Mouse (Mus musculus) hindbrain, embryonic 14.5 days (tissue): ENCODE results near the gene Epb41l3. TPM values are rescaled to one million over a fixed set of nuclear protein-coding genes. Genes with fewer than 3 reads are reported as not detected.
A peak's percentile ranks its signal among the peaks of the same experiment; 100 is the strongest.

Source experiments
- ATAC-seq: fragments of 200-750 bp; cut with Nextera tagmentation; 2 replicates; pipeline ENCODE4 v1.8.0; 2017; ENCODE audit warnings: moderate number of reproducible peaks, mild to moderate bottlenecking, moderate TSS enrichment, moderate library complexity; ENCODE audit not compliant: low FRiP score
- DNase-seq: peaks from one replicate; pipeline ENCODE4 v3.0.0-alpha.2; 2015; ENCODE audit warnings: low spot score
- H3K27ac ChIP-seq: fragments of 300-500 bp; sonication (generic); 2 replicates; pipeline ENCODE4 v1.5.1; 2014; ENCODE audit warnings: mild to moderate bottlenecking, moderate library complexity
- H3K27me3 ChIP-seq: fragments of 300-500 bp; sonication (generic); 2 replicates; pipeline ENCODE4 v1.6.1; 2014; ENCODE audit warnings: mild to moderate bottlenecking, low read length, mixed read lengths; ENCODE audit not compliant: control insufficient read depth, insufficient read depth
- H3K36me3 ChIP-seq: fragments of 300-500 bp; sonication (generic); replicated peaks from 2 replicates; pipeline ENCODE4 v1.6.1; 2014; ENCODE audit not compliant: control insufficient read depth, insufficient read depth
- H3K4me1 ChIP-seq: fragments of 300-500 bp; sonication (generic); replicated peaks from 2 replicates; pipeline ENCODE4 v1.6.1; 2014; ENCODE audit warnings: antibody characterized with exemption, low read length, mixed read lengths; ENCODE audit not compliant: control insufficient read depth, insufficient read depth
- H3K4me2 ChIP-seq: fragments of 300-500 bp; sonication (generic); replicated peaks from 2 replicates; pipeline ENCODE4 v1.6.1; 2014; ENCODE audit warnings: mild to moderate bottlenecking, moderate library complexity
- H3K4me3 ChIP-seq: fragments of 300-500 bp; sonication (generic); replicated peaks from 2 replicates; pipeline ENCODE4 v1.5.1; 2014; ENCODE audit warnings: mild to moderate bottlenecking, low read length
- H3K9ac ChIP-seq: fragments of 300-500 bp; sonication (generic); 2 replicates; pipeline ENCODE4 v1.6.1; 2014
- H3K9me3 ChIP-seq: fragments of 300-500 bp; sonication (generic); 2 replicates; pipeline ENCODE4 v1.6.1; 2016; ENCODE audit warnings: low read length; ENCODE audit not compliant: control insufficient read depth
- WGBS: fragments of 180-500 bp; shearing (Covaris S2); extraction: QIAGEN DNeasy Blood & Tissue Kit; methylation state at CpG from one replicate; pipeline ENCODE4 v1.1.7; 2014; 5-methylcytosine and 5-hydroxymethylcytosine counted together
- polyA plus RNA-seq: library from polyadenylated mRNA; unstranded; fragments of >200 nt; fragmentation: Nextera tagmentation; extraction: Ambion mirVana; gene quantifications from 2 replicates; pipeline ENCODE4 v1.2.1, GENCODE M21; 2014

The Epb41l3 gene
- polyA plus RNA-seq, 1 experiment from 2014 or later: 108 TPM

DNA sequence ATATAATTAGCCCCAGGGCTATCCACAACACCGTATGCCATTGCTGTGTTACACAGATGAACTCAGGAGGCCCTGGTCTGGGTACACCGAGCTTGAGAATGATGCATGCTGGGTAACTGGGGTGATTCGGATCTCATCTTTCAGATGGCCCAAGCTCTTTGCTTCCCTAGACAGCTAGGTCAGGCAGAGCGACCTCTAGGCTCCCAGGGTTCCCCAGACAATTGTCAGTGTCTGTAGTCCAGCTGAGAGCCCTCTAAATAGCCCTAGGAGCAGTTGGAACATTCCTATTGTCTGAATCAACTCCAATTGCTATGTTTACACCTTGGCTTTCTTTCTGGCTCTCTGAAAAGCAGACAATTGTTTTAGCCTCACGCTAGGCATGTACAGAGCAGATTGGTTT, 201.9 kb downstream of the Epb41l3 start:
- H3K9me3 ChIP-seq: no peaks in the 10 kb centered on the region
- ATAC-seq: no peak
- DNase-seq: no peak
- H3K27me3 ChIP-seq: no peaks in the 10 kb centered on the region
- H3K4me3 ChIP-seq: no peak overlapping the region
- 7% methylated on average over 5 of the region's 5 CpGs for WGBS
- no peak overlapping the region for H3K9ac ChIP-seq
- H3K36me3 ChIP-seq: peaks cover 4% of the 10 kb centered on the region; the same call in 1 of the 2 replicates
- no peak overlapping the region for H3K27ac ChIP-seq
- no peak overlapping the region for H3K4me2 ChIP-seq
- H3K4me1 ChIP-seq: no peaks in the 10 kb centered on the region

GRCm38 (mm10) chr17:69284511-69284910, 209.0 kb downstream of the Epb41l3 start:
- Histone ChIP-seq H3K4me3 (no peak overlapping the region), H3K9ac (no peak overlapping the region), H3K4me1 (no peaks in the 10 kb centered on the region), H3K27me3 (no peaks in the 10 kb centered on the region), H3K27ac (no peak overlapping the region), H3K36me3 (peaks cover 63% of the 10 kb centered on the region), H3K4me2 (no peak overlapping the region), H3K9me3 (peaks cover 15% of the 10 kb centered on the region; the same call in 1 of the 2 replicates)
- 96% methylated on average over 13 of the region's 13 CpGs for WGBS
- ATAC-seq (no peak), DNase-seq (no peak)

DNA sequence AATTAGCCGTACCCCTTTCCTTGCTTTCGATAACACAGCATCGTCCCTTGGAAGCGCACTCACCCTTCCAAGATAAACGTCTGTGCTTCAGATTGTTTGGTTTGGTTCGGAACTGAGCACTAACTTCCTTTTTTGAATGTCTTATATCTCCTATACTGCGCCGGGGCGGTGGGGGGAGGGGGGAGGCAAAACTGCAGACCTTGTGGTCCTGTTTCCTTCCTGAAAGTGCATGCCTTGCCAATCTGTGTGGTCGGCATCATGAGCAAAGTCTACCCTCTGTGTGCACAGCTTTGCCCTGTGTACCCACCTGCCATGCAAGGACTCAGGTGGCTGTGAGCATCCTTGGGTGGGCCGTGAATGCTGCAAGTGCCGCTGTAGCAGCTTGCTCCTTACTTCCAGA, 212.6 kb downstream of the Epb41l3 start:
- H3K9ac ChIP-seq: no peak overlapping the region
- no peak for ATAC-seq
- H3K27ac ChIP-seq: no peak overlapping the region
- H3K9me3 ChIP-seq: peaks cover 9% of the 10 kb centered on the region; the same call in 1 of the 2 replicates
- peaks cover 63% of the 10 kb centered on the region for H3K36me3 ChIP-seq
- no peak for DNase-seq
- H3K4me3 ChIP-seq: no peak overlapping the region
- no peaks in the 10 kb centered on the region for H3K27me3 ChIP-seq
- 97% methylated on average over 12 of the region's 12 CpGs for WGBS
- no peak overlapping the region for H3K4me2 ChIP-seq
- no peaks in the 10 kb centered on the region for H3K4me1 ChIP-seq

DNA sequence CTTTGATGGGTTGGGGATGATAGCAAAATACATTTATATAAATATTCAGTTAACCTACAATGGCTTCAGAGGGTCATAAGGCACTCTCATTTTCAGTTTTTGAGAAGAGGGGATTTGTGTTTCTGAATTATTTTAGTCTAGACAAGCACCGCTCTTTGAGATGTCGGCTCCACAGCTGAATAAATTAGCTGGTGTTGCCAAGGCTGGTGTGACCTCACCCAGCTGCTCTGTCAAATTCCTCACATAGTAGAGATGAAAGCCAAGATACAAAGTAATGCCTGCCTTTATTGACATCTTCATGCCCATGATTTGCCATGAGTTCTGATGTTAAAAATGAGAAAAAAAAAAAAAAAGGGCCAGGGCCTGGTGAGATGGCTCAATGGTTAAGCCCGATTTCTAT, 214.8 kb downstream of the Epb41l3 start:
- H3K36me3 ChIP-seq: peaks cover 47% of the 10 kb centered on the region
- H3K9me3 ChIP-seq: peaks cover 9% of the 10 kb centered on the region; the same call in 1 of the 2 replicates
- H3K4me3 ChIP-seq: no peak overlapping the region
- no peak overlapping the region for H3K4me2 ChIP-seq
- ATAC-seq (no peak), DNase-seq (no peak)
- WGBS: 82% methylated on average over 3 of the region's 3 CpGs
- no peak overlapping the region for H3K9ac ChIP-seq
- no peaks in the 10 kb centered on the region for H3K27me3 ChIP-seq
- H3K27ac ChIP-seq: no peak overlapping the region
- H3K4me1 ChIP-seq: no peaks in the 10 kb centered on the region

DNA sequence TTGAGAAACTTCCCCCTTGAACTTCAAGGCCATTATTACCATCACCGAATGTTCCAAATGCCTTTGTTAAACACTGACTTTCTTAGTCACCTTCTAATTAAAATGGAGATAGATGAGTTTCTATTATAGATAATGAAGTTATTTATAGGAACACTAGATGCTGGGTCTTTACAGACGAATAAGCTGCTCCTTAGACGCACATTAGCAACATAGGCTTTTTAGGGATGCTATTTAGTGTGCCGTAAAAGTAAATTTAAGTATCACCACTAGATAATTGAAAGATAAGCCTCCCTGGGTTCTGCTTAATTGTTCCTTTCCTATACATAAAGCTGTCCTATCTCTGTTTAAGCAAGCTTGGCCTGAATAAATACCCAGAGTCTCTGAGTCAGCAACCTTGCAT, 226.1 kb downstream of the Epb41l3 start:
- Histone ChIP-seq H3K4me3 (no peak overlapping the region), H3K9me3 (no peaks in the 10 kb centered on the region), H3K36me3 (no peaks in the 10 kb centered on the region), H3K4me1 (no peaks in the 10 kb centered on the region), H3K4me2 (no peak overlapping the region), H3K9ac (no peak overlapping the region), H3K27me3 (no peaks in the 10 kb centered on the region), H3K27ac (no peak overlapping the region)
- no peak for ATAC-seq
- DNase-seq: no peak
- 84% methylated on average over 4 of the region's 4 CpGs for WGBS

DNA sequence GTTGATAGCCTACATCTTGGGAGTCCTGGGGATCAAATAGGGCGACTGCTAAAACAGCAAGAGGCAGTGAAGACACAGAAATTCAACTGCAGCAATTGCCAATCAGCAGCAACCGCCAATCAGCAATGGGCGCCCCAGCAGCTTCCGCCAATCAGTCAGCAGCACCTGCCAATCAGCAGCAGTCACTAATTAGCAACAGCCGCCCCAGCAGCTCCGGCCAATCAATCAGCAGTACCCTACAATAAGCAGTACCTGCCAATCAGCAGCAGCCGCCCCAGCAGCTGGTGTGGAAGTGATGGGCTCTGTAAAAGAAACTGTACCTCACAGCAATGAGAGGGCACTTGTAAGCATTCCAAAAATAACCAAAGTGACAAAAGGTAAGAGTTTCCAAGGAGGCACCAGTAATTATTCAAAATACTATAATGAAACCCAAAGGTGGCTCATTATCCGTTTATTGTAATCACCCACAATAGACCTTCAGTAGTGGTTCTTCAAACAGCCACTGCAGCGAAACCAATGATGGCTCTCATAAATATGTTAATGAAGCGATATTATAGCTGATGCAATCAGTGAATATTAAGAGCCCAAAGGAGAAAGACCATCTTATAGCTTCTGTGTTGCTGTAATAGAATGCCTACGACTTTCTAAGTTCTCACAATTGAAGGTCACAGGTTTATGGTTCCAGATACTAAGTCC, 228.2 kb downstream of the Epb41l3 start:
- peak; percentile 64; the same call in 1 of the 2 replicates for ATAC-seq
- H3K27me3 ChIP-seq: no peaks in the 10 kb centered on the region
- 61% methylated on average over 11 of the region's 11 CpGs for WGBS
- no peaks in the 10 kb centered on the region for H3K9me3 ChIP-seq
- no peaks in the 10 kb centered on the region for H3K36me3 ChIP-seq
- H3K9ac ChIP-seq: no peak overlapping the region
- H3K4me3 ChIP-seq: no peak overlapping the region
- H3K27ac ChIP-seq: no peak overlapping the region
- no peak for DNase-seq
- H3K4me2 ChIP-seq: 0 out of 2 replicates have a peak overlapping the region, but pooled peaks have one; percentile 6
- H3K4me1 ChIP-seq: 0 out of 2 replicates have a peak, but pooled peaks cover 6% of the 10 kb centered on the region

DNA sequence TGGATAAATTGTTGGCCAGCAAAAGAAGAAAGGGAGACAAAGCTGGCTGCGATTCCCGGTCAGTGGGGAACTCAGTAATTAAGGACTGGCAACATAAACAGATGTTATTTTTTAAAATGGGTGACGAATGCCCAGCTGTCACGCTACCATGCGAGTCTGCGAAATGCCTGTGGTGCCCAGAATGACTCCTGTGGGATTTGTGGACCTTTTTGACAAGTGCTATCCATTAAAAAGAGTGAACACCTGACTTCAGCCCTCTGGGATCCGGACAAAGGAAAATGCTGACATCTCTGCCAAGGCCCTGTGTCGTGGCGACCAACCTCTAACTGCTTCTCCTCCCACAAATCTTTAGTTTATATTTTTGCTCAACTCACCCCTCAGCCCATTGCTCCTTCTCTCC, 232.2 kb downstream of the Epb41l3 start:
- H3K27ac ChIP-seq: peak overlapping the region; percentile 20; the same call in 1 of the 2 replicates
- H3K9ac ChIP-seq: no peak overlapping the region
- DNase-seq: peak; percentile 40
- no peak for ATAC-seq
- WGBS: 45% methylated on average over 9 of the region's 9 CpGs
- no peak overlapping the region for H3K4me3 ChIP-seq
- H3K4me1 ChIP-seq: 0 out of 2 replicates have a peak, but pooled peaks cover 6% of the 10 kb centered on the region
- H3K36me3 ChIP-seq: no peaks in the 10 kb centered on the region
- no peaks in the 10 kb centered on the region for H3K27me3 ChIP-seq
- no peaks in the 10 kb centered on the region for H3K9me3 ChIP-seq
- H3K4me2 ChIP-seq: no peak overlapping the region

DNA sequence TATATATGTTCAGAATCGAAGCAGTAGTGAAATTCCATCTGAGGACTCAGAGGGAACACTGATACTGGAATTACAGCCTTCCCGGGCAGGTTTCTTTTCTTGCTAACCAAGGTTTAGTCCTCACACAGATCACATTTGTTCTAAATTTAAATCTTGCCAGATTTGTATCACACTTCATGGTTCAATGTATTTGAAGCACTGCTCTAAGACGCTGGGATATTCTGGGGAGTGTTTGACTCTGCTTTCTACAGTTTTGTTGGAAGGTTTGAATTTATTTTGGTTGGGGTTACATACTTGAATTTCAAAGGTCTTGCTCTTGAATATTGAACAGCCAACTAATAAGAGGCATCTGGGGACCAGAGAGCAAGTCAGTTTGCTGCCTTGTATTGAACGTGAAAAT, 234.4 kb downstream of the Epb41l3 start:
- H3K4me1 ChIP-seq: 0 out of 2 replicates have a peak, but pooled peaks cover 6% of the 10 kb centered on the region
- 84% methylated on average over 4 of the region's 4 CpGs for WGBS
- no peak overlapping the region for H3K4me2 ChIP-seq
- ATAC-seq (no peak), DNase-seq (no peak)
- H3K4me3 ChIP-seq: no peak overlapping the region
- no peaks in the 10 kb centered on the region for H3K9me3 ChIP-seq
- no peak overlapping the region for H3K27ac ChIP-seq
- no peaks in the 10 kb centered on the region for H3K27me3 ChIP-seq
- H3K36me3 ChIP-seq: no peaks in the 10 kb centered on the region
- H3K9ac ChIP-seq: no peak overlapping the region

DNA sequence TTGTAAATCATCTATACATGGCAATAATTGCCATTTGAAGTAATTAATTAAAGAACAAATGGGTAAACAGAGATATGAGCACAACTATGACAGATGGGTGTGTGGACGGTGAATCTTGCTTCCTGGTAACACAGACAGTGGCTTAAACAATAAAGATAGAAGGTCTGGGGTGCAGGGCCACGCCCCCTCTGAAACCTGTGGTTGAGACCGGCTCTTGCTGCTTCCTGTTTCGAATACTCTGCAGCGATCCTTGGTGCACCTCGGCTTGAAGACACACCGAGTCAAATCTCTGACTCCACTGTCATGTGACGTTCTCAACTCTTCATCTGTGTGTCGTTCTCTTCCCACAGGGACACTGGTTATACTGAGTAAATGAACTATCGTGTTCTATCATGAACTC, 245.0 kb downstream of the Epb41l3 start:
- WGBS: 90% methylated on average over 10 of the region's 10 CpGs
- DNase-seq (no peak), ATAC-seq (no peak)
- Histone ChIP-seq H3K27me3 (no peaks in the 10 kb centered on the region), H3K4me2 (no peak overlapping the region), H3K4me3 (no peak overlapping the region), H3K9ac (no peak overlapping the region), H3K36me3 (no peaks in the 10 kb centered on the region), H3K9me3 (no peaks in the 10 kb centered on the region), H3K4me1 (no peaks in the 10 kb centered on the region), H3K27ac (no peak overlapping the region)
